Mouse (Mus musculus): Measurements from ENCODE around the gene Tdrd3. TPM values are rescaled to one million over a fixed set of nuclear protein-coding genes. Genes with fewer than 3 reads are reported as not detected.

The Tdrd3 gene
- polyA plus RNA-seq, 1 experiment from 2014 or later, result 36.7 TPM

DNA sequence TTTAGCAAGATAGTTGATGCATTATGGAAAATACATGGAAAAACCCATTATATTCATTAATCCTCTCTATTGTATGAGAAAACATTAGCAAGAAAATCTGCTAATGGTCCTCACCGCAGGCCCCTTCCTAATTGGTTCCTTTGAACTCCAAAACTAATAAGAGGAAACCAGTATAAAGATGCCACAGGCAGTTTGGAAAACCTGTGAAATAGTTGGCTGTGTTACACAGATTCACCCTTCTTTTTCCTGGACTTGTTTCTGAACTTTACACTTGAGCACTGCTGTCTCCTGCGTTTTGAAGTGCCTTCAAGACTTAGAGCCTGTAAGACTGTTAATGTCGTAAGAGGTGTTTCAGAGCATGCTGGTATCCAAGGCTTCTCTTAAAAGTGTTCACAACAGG is 98.8 kb downstream of the Tdrd3 start:
- Histone ChIP-seq H3K4me3 (ENCODE audit: low read depth, low read length) (no peak overlapping the region), H3K9me3 (ENCODE audit: low read depth, low read length) (no peaks in the 10 kb centered on the region), H3K4me2 (no peak overlapping the region), H3K27me3 (ENCODE audit: insufficient read depth, low read length) (no peaks in the 10 kb centered on the region), H3K27ac (ENCODE audit: low read depth) (no peak overlapping the region), H3K4me1 (ENCODE audit: insufficient read depth) (no peaks in the 10 kb centered on the region), H3K9ac (no peak overlapping the region), H3K36me3 (ENCODE audit: insufficient read depth) (0 out of 2 replicates have a peak, but pooled peaks cover 13% of the 10 kb centered on the region)
- no peak for TF ChIP-seq CTCF (IDR thresholded peaks at IDR 0.05; ENCODE audit: low read depth)
- WGBS, result 88% methylated on average over 3 of the region's 3 CpGs
- DNase-seq (no peak), ATAC-seq (ENCODE audit: insufficient read depth) (no peak)

GRCm38 (mm10) chr14:87517381-87517780 is 100.9 kb downstream of the Tdrd3 start:
- ATAC-seq (ENCODE audit: insufficient read depth), result no peak
- no peak for DNase-seq
- Histone ChIP-seq H3K36me3 (ENCODE audit: insufficient read depth) (0 out of 2 replicates have a peak, but pooled peaks cover 9% of the 10 kb centered on the region), H3K27me3 (ENCODE audit: insufficient read depth, low read length) (no peaks in the 10 kb centered on the region), H3K27ac (ENCODE audit: low read depth) (no peak overlapping the region), H3K4me2 (no peak overlapping the region), H3K4me3 (ENCODE audit: low read depth, low read length) (no peak overlapping the region), H3K9ac (no peak overlapping the region), H3K4me1 (ENCODE audit: insufficient read depth) (no peaks in the 10 kb centered on the region), H3K9me3 (ENCODE audit: low read depth, low read length) (no peaks in the 10 kb centered on the region)
- no peak for TF ChIP-seq CTCF (IDR thresholded peaks at IDR 0.05; ENCODE audit: low read depth)
- 63% methylated on average over 4 of the region's 4 CpGs for WGBS

- ATAC-seq (ENCODE audit: insufficient read depth) (no peak), DNase-seq (no peak)
- Histone ChIP-seq H3K4me1 (ENCODE audit: insufficient read depth) (no peaks in the 10 kb centered on the region), H3K4me3 (ENCODE audit: low read depth, low read length) (no peak overlapping the region), H3K9me3 (ENCODE audit: low read depth, low read length) (no peaks in the 10 kb centered on the region), H3K27me3 (ENCODE audit: insufficient read depth, low read length) (no peaks in the 10 kb centered on the region), H3K27ac (ENCODE audit: low read depth) (no peak overlapping the region), H3K4me2 (no peak overlapping the region), H3K36me3 (ENCODE audit: insufficient read depth) (0 out of 2 replicates have a peak, but pooled peaks cover 7% of the 10 kb centered on the region), H3K9ac (no peak overlapping the region)
- TF ChIP-seq CTCF (IDR thresholded peaks at IDR 0.05; ENCODE audit: low read depth), result no peak
- 96% methylated on average over 8 of the region's 8 CpGs for WGBS
These were observed 115.4 kb downstream of the Tdrd3 start for GRCm38 (mm10) chr14:87531847-87532246.

DNA sequence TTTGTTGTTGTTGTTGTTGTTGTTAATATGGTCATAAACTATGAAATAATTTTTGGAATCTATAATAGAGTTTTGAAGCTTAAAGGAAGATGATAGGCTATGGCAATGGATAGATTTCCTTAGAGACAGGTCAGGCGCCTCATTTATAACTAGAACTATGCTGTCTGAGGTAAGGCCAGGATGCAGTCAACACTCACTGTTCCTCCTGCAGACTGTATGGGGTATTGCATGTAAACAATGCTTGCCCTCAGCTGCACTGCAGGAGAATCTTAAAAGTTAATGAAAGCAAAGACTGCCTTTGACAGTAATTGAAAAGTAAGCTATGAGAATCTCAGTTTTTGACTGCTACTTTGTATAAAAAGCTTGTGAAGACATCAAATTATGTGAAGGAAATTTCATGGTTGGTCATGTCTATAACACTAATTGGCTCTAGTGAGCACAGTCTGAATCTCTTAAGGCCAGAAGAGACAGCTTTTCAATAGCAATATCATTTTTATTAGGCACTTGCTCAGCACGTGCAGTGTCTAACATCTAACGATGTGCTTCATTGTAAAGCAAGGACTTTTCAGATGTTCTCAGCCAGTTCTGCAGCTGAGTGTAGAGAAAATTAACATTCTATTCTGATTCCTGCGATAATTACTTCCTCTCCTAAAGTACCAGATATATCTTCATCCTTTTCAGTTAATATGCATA is 120.8 kb downstream of the Tdrd3 start:
- H3K4me2 ChIP-seq, result no peak overlapping the region
- no peak overlapping the region for H3K4me3 ChIP-seq (ENCODE audit: low read depth, low read length)
- no peaks in the 10 kb centered on the region for H3K27me3 ChIP-seq (ENCODE audit: insufficient read depth, low read length)
- peaks cover 5% of the 10 kb centered on the region for H3K36me3 ChIP-seq (ENCODE audit: insufficient read depth)
- peak; percentile 25; the same call in 1 of the 2 replicates for TF ChIP-seq CTCF (IDR thresholded peaks at IDR 0.05; ENCODE audit: low read depth)
- no peaks in the 10 kb centered on the region for H3K4me1 ChIP-seq (ENCODE audit: insufficient read depth)
- H3K27ac ChIP-seq (ENCODE audit: low read depth), result no peak overlapping the region
- no peaks in the 10 kb centered on the region for H3K9me3 ChIP-seq (ENCODE audit: low read depth, low read length)
- WGBS, result 85% methylated on average over 4 of the region's 4 CpGs
- ATAC-seq (ENCODE audit: insufficient read depth), result no peak; the same call in 1 of the 2 replicates
- DNase-seq, result no peak
- H3K9ac ChIP-seq, result no peak overlapping the region

- Histone ChIP-seq H3K4me3 (ENCODE audit: low read depth, low read length) (no peak overlapping the region), H3K9ac (no peak overlapping the region), H3K27ac (ENCODE audit: low read depth) (no peak overlapping the region), H3K4me1 (ENCODE audit: insufficient read depth) (no peaks in the 10 kb centered on the region), H3K27me3 (ENCODE audit: insufficient read depth, low read length) (no peaks in the 10 kb centered on the region), H3K9me3 (ENCODE audit: low read depth, low read length) (no peaks in the 10 kb centered on the region), H3K36me3 (ENCODE audit: insufficient read depth) (peaks cover 13% of the 10 kb centered on the region; the same call in 1 of the 2 replicates), H3K4me2 (no peak overlapping the region)
- TF ChIP-seq CTCF (IDR thresholded peaks at IDR 0.05; ENCODE audit: low read depth), result no peak
- ATAC-seq (ENCODE audit: insufficient read depth), result no peak
- no peak for DNase-seq
- WGBS, result 76% methylated on average over 6 of the region's 6 CpGs
These were observed 133.5 kb downstream of the Tdrd3 start for GRCm38 (mm10) chr14:87549986-87550385.

GRCm38 (mm10) chr14:87552211-87552610 is 135.8 kb downstream of the Tdrd3 start:
- no peak for DNase-seq
- Histone ChIP-seq H3K27me3 (ENCODE audit: insufficient read depth, low read length) (no peaks in the 10 kb centered on the region), H3K4me1 (ENCODE audit: insufficient read depth) (no peaks in the 10 kb centered on the region), H3K9me3 (ENCODE audit: low read depth, low read length) (no peaks in the 10 kb centered on the region), H3K27ac (ENCODE audit: low read depth) (no peak overlapping the region), H3K9ac (no peak overlapping the region), H3K4me3 (ENCODE audit: low read depth, low read length) (no peak overlapping the region), H3K36me3 (ENCODE audit: insufficient read depth) (no peaks in the 10 kb centered on the region), H3K4me2 (no peak overlapping the region)
- TF ChIP-seq CTCF (IDR thresholded peaks at IDR 0.05; ENCODE audit: low read depth), result no peak
- ATAC-seq (ENCODE audit: insufficient read depth), result no peak
- WGBS, result 61% methylated on average over 3 of the region's 3 CpGs

- Histone ChIP-seq H3K27me3 (ENCODE audit: insufficient read depth, low read length) (no peaks in the 10 kb centered on the region), H3K9me3 (ENCODE audit: low read depth, low read length) (no peaks in the 10 kb centered on the region), H3K9ac (no peak overlapping the region), H3K4me2 (no peak overlapping the region), H3K4me1 (ENCODE audit: insufficient read depth) (no peaks in the 10 kb centered on the region), H3K4me3 (ENCODE audit: low read depth, low read length) (no peak overlapping the region), H3K27ac (ENCODE audit: low read depth) (no peak overlapping the region), H3K36me3 (ENCODE audit: insufficient read depth) (no peaks in the 10 kb centered on the region)
- ATAC-seq (ENCODE audit: insufficient read depth), result no peak
- DNase-seq, result no peak
- no peak for TF ChIP-seq CTCF (IDR thresholded peaks at IDR 0.05; ENCODE audit: low read depth)
- 52% methylated on average over 9 of the region's 9 CpGs for WGBS
These were observed 147.4 kb downstream of the Tdrd3 start for GRCm38 (mm10) chr14:87563841-87564240.
